Mouse (Mus musculus): ENCODE data around the gene Bcl7b.

DNA sequence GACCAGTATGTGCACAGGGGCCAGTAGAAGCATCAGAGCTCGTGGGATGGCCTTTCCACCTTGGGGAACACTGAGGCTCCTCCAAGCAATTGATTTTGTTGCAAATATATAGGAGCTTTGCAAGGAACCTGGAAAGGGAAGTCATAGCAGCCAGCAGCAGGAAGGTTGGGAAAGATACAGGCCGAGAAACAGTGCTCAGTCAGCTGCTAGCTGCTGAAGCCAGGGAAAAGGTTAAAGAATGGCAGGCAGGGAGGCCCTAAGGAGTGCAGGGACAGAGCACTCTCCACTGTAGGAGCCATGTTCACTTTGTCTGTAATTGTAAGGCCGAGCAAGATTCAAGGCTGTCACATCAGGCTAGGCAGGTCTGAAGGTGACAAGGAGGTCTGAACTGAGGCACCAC, 10.4 kb downstream of the Bcl7b start:
- TF ChIP-seq CTCF (IDR thresholded peaks at IDR 0.05; ENCODE audit: low read depth, low read length) (no peak), POLR2A (IDR thresholded peaks at IDR 0.05; ENCODE audit: extremely low read depth, insufficient read depth, low read length) (no peak)

Data from liver, adult 2 months (tissue).